Comparison of ENCODE assay signal across 7 mouse cellular contexts in genomic region chr5:117000770-117001201, GRCm38 (mm10).
A peak's percentile ranks its signal among the peaks of the same experiment; 100 is the strongest.
DNase-seq lines count a peak whose midpoint lies in the region; ATAC-seq and TF ChIP-seq lines count a peak whose summit lies in the region.

No protein-coding gene starts in this region.

- peak overlapping the region; percentile 72 for H3K27ac ChIP-seq in forebrain, embryonic 13.5 days
- H3K27ac ChIP-seq in heart, embryonic 13.5 days (replicated peaks) = peak overlapping the region; percentile 40; the same call in 1 of the 2 replicates
- H3K27ac ChIP-seq in olfactory bulb, adult 2 months (ENCODE audit: insufficient read depth, low read depth, low read length) = peak overlapping the region; percentile 89

- TF ChIP-seq POLR2A in olfactory bulb, adult 2 months (IDR thresholded peaks at IDR 0.05; ENCODE audit: insufficient read depth, low read depth, low read length) = no peak

- 0 out of 2 replicates have a peak, but pooled peaks cover 3% of the 10 kb centered on the region for H3K27me3 ChIP-seq in forebrain, embryonic 13.5 days
- no peaks in the 10 kb centered on the region for H3K27me3 ChIP-seq in heart, embryonic 13.5 days (replicated peaks)

- peak; percentile 95 for DNase-seq in cerebellum, postnatal 10 days
- peak; percentile 28 to 31 for DNase-seq in layer of hippocampus, adult 8-10 months (ENCODE audit: low spot score in 2 of 2)
- no peak for DNase-seq in liver

- peak overlapping the region; percentile 23 for H3K9ac ChIP-seq in forebrain, embryonic 13.5 days
- 0 out of 2 replicates have a peak overlapping the region, but pooled peaks have one; percentile 30 for H3K9ac ChIP-seq in heart, embryonic 13.5 days

- H3K9me3 ChIP-seq in forebrain, embryonic 13.5 days (replicated peaks) = no peaks in the 10 kb centered on the region
- no peaks in the 10 kb centered on the region for H3K9me3 ChIP-seq in heart, embryonic 13.5 days

- WGBS in forebrain, embryonic 13.5 days = 8% methylated on average over 20 of the region's 20 CpGs
- 49% methylated on average over 20 of the region's 20 CpGs for WGBS in heart, embryonic 13.5 days
- 21% methylated on average over 20 of the region's 20 CpGs for WGBS in olfactory bulb, adult 2 months

- no peaks in the 10 kb centered on the region for H3K36me3 ChIP-seq in forebrain, embryonic 13.5 days (ENCODE audit: poor library complexity, severe bottlenecking)
- no peaks in the 10 kb centered on the region for H3K36me3 ChIP-seq in heart, embryonic 13.5 days

- H3K4me2 ChIP-seq in forebrain, embryonic 13.5 days = peak overlapping the region; percentile 33
- H3K4me2 ChIP-seq in heart, embryonic 13.5 days = peak overlapping the region; percentile 53

- ATAC-seq in forebrain, embryonic 13.5 days = peak; percentile 81
- no peak; the same call in 1 of the 2 replicates for ATAC-seq in heart, embryonic 13.5 days (ENCODE audit: extremely low read depth, insufficient number of reproducible peaks, low FRiP score, low TSS enrichment)
- no peak for ATAC-seq in activated CD4-positive, CD25-positive, alpha-beta regulatory T cell, adult 4 months

- peaks cover 15% of the 10 kb centered on the region for H3K4me1 ChIP-seq in forebrain, embryonic 13.5 days
- H3K4me1 ChIP-seq in heart, embryonic 13.5 days = peaks cover 10% of the 10 kb centered on the region; the same call in 1 of the 2 replicates
- H3K4me1 ChIP-seq in olfactory bulb, adult 2 months (ENCODE audit: control insufficient read depth, insufficient read depth, low read length) = peaks cover 17% of the 10 kb centered on the region

- no peak overlapping the region for H3K4me3 ChIP-seq in forebrain, embryonic 13.5 days
- H3K4me3 ChIP-seq in heart, embryonic 13.5 days = peak overlapping the region; percentile 3
- H3K4me3 ChIP-seq in olfactory bulb, adult 2 months (ENCODE audit: insufficient read depth, low read depth, low read length) = 0 out of 2 replicates have a peak overlapping the region, but pooled peaks have one; percentile 8

- TF ChIP-seq CTCF in olfactory bulb, adult 2 months (IDR thresholded peaks at IDR 0.05; ENCODE audit: insufficient read depth, low read depth, low read length) = no peak
